Mouse (Mus musculus): ENCODE results near the gene Zfr2. TPM values are rescaled to one million over a fixed set of nuclear protein-coding genes. Genes with fewer than 3 reads are reported as not detected.

Zfr2 gene
- polyA plus RNA-seq, 1 experiment from 2014 or later: 25.1 TPM

DNA sequence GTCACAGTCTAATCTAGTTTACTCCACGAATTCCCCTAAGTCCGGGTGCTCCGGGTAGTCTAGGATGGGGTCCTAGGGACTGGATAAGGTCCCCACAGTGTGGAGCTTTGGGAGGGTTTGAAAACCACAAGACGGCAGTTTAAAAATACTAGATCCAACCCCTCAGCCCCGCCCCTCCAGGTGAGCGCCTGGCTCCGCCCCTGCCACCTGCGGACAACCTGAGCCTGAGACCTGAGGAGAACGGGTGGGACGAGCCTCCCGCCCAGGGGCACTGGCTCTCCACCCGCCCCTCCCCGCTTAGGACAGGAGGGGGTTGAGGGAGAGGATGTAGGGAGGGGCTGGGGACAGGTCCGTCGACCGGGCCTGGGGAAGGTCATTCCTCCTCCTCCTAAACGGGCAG lies 51.8 kb downstream of the Zfr2 start:
- 13% methylated on average over 17 of the region's 17 CpGs for WGBS
- Histone ChIP-seq H3K27me3 (ENCODE audit: control insufficient read depth, insufficient read depth, low read length) (peaks cover 3% of the 10 kb centered on the region), H3K4me2 (ENCODE audit: low read depth, low read length) (no peak overlapping the region), H3K4me3 (ENCODE audit: low read depth, low read length) (no peak overlapping the region), H3K9me3 (ENCODE audit: control insufficient read depth, low read length) (no peaks in the 10 kb centered on the region), H3K27ac (ENCODE audit: low read depth, low read length) (no peak overlapping the region), H3K36me3 (ENCODE audit: control insufficient read depth, insufficient read depth, low read length) (no peaks in the 10 kb centered on the region), H3K4me1 (ENCODE audit: control insufficient read depth, insufficient read depth, low read length) (0 out of 2 replicates have a peak, but pooled peaks cover 3% of the 10 kb centered on the region), H3K9ac (replicated peaks; ENCODE audit: low read depth, low read length) (no peak overlapping the region)
- no peak for ATAC-seq (ENCODE audit: low read depth)

DNA sequence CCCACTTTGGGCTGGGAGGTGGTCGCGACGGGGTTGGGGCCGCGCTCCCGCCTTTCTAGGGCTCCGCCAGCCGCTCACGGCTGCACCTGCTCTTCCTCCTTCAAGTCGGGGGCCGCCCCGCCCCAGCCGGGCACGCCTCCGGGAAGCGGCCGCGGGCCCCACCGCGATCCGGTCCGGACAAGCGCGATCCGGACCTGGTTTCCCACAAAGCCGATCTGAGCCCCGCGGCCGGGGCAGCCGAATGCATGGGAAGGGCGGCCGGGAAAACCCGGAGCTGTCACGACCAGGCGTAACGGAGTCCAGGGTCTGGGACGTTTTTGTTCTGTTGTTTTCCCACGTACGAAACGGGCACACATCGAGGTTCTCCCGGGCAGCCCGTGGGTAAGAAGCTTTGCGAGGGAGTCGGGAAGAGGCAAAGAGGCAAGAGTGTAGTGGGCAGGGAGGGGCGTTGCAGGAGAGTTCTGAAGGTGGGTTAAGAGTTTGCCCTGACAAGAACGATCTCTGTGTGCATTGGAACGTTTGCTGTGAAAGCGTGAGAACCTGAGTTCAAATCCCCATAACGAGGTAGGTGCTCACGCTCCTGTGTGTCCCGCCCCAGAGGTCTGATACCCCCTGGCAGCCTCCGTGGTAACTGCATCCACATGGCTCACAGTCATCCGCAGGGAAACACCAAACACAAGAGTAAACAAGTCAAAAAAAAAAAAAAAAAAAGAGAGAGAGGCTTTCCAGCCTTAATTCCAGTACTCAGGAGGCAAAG lies 52.9 kb downstream of the Zfr2 start:
- no peak overlapping the region for H3K27ac ChIP-seq (ENCODE audit: low read depth, low read length)
- peak; percentile 72 for ATAC-seq (ENCODE audit: low read depth)
- no peaks in the 10 kb centered on the region for H3K9me3 ChIP-seq (ENCODE audit: control insufficient read depth, low read length)
- H3K4me2 ChIP-seq (ENCODE audit: low read depth, low read length): peak overlapping the region; percentile 71
- peak overlapping the region; percentile 39 for H3K4me3 ChIP-seq (ENCODE audit: low read depth, low read length)
- no peaks in the 10 kb centered on the region for H3K36me3 ChIP-seq (ENCODE audit: control insufficient read depth, insufficient read depth, low read length)
- 2% methylated on average over 54 of the region's 54 CpGs for WGBS
- peaks cover 3% of the 10 kb centered on the region for H3K27me3 ChIP-seq (ENCODE audit: control insufficient read depth, insufficient read depth, low read length)
- H3K4me1 ChIP-seq (ENCODE audit: control insufficient read depth, insufficient read depth, low read length): peaks cover 4% of the 10 kb centered on the region; the same call in 1 of the 2 replicates
- peak overlapping the region; percentile 50 for H3K9ac ChIP-seq (replicated peaks; ENCODE audit: low read depth, low read length)

DNA sequence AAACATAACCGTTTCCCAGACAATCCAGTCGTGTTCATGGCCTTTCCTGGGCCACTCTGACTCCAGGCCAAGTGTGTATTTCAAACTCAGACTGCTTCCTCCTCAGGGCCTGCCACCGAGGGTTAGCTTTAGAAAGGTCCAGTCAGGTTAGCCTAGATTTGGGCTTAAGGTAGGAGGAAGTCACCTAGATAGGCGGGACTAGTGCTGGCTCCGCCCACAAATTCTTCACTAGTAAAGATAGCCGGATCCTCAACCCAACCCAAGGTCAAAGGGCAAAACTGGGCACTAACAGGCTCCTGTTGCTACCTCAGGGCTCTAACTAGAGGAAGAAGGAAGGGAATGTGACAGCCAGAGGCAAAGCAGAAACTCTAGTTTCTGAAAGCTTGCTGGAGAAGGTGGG lies 53.6 kb downstream of the Zfr2 start:
- Histone ChIP-seq H3K27ac (ENCODE audit: low read depth, low read length) (no peak overlapping the region), H3K36me3 (ENCODE audit: control insufficient read depth, insufficient read depth, low read length) (no peaks in the 10 kb centered on the region), H3K9me3 (ENCODE audit: control insufficient read depth, low read length) (no peaks in the 10 kb centered on the region), H3K9ac (replicated peaks; ENCODE audit: low read depth, low read length) (no peak overlapping the region), H3K27me3 (ENCODE audit: control insufficient read depth, insufficient read depth, low read length) (peaks cover 3% of the 10 kb centered on the region), H3K4me2 (ENCODE audit: low read depth, low read length) (no peak overlapping the region), H3K4me3 (ENCODE audit: low read depth, low read length) (no peak overlapping the region), H3K4me1 (ENCODE audit: control insufficient read depth, insufficient read depth, low read length) (peaks cover 6% of the 10 kb centered on the region; the same call in 1 of the 2 replicates)
- WGBS: 55% methylated on average over 6 of the region's 6 CpGs
- no peak for ATAC-seq (ENCODE audit: low read depth)

GRCm38 (mm10) chr10:81287513-81288157 lies 54.7 kb downstream of the Zfr2 start:
- H3K9ac ChIP-seq (replicated peaks; ENCODE audit: low read depth, low read length): no peak overlapping the region
- no peaks in the 10 kb centered on the region for H3K36me3 ChIP-seq (ENCODE audit: control insufficient read depth, insufficient read depth, low read length)
- peaks cover 3% of the 10 kb centered on the region for H3K27me3 ChIP-seq (ENCODE audit: control insufficient read depth, insufficient read depth, low read length)
- peaks cover 6% of the 10 kb centered on the region; the same call in 1 of the 2 replicates for H3K4me1 ChIP-seq (ENCODE audit: control insufficient read depth, insufficient read depth, low read length)
- ATAC-seq (ENCODE audit: low read depth): no peak
- H3K4me2 ChIP-seq (ENCODE audit: low read depth, low read length): no peak overlapping the region
- H3K27ac ChIP-seq (ENCODE audit: low read depth, low read length): no peak overlapping the region
- no peak overlapping the region for H3K4me3 ChIP-seq (ENCODE audit: low read depth, low read length)
- no peaks in the 10 kb centered on the region for H3K9me3 ChIP-seq (ENCODE audit: control insufficient read depth, low read length)
- WGBS: 60% methylated on average over 8 of the region's 8 CpGs

GRCm38 (mm10) chr10:81288601-81289000 lies 55.6 kb downstream of the Zfr2 start:
- Histone ChIP-seq H3K4me2 (ENCODE audit: low read depth, low read length) (no peak overlapping the region), H3K27ac (ENCODE audit: low read depth, low read length) (no peak overlapping the region), H3K9ac (replicated peaks; ENCODE audit: low read depth, low read length) (no peak overlapping the region), H3K4me1 (ENCODE audit: control insufficient read depth, insufficient read depth, low read length) (peaks cover 6% of the 10 kb centered on the region; the same call in 1 of the 2 replicates), H3K36me3 (ENCODE audit: control insufficient read depth, insufficient read depth, low read length) (no peaks in the 10 kb centered on the region), H3K9me3 (ENCODE audit: control insufficient read depth, low read length) (no peaks in the 10 kb centered on the region), H3K4me3 (ENCODE audit: low read depth, low read length) (no peak overlapping the region), H3K27me3 (ENCODE audit: control insufficient read depth, insufficient read depth, low read length) (no peaks in the 10 kb centered on the region; the same call in 1 of the 2 replicates)
- WGBS: 32% methylated on average over 6 of the region's 6 CpGs
- no peak for ATAC-seq (ENCODE audit: low read depth)

DNA sequence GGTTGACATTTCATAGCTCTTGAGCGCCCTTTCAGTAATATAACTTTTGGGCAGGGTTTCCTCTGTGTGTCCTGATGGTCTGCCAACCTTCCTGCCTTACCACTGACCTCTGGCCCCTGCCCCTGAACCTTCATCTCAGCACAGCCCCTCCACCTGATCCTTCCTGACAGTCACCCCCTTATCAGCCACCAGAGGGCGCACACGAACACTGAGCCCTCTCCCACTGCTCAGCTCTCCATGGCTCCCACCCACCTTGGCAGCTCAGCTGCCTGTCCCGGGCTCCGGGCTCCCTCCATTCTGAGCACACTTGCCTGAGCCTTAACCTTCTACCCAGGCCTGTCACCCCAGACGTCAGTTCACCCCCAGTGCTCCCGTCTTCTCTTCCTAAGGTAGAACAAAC lies 56.3 kb downstream of the Zfr2 start:
- no peaks in the 10 kb centered on the region; the same call in 1 of the 2 replicates for H3K27me3 ChIP-seq (ENCODE audit: control insufficient read depth, insufficient read depth, low read length)
- peak; percentile 1; the same call in 1 of the 2 replicates for ATAC-seq (ENCODE audit: low read depth)
- no peaks in the 10 kb centered on the region for H3K9me3 ChIP-seq (ENCODE audit: control insufficient read depth, low read length)
- WGBS: 4% methylated on average over 7 of the region's 7 CpGs
- no peak overlapping the region for H3K4me2 ChIP-seq (ENCODE audit: low read depth, low read length)
- H3K4me3 ChIP-seq (ENCODE audit: low read depth, low read length): no peak overlapping the region
- no peak overlapping the region for H3K9ac ChIP-seq (replicated peaks; ENCODE audit: low read depth, low read length)
- H3K4me1 ChIP-seq (ENCODE audit: control insufficient read depth, insufficient read depth, low read length): peaks cover 13% of the 10 kb centered on the region
- H3K27ac ChIP-seq (ENCODE audit: low read depth, low read length): no peak overlapping the region
- H3K36me3 ChIP-seq (ENCODE audit: control insufficient read depth, insufficient read depth, low read length): no peaks in the 10 kb centered on the region

DNA sequence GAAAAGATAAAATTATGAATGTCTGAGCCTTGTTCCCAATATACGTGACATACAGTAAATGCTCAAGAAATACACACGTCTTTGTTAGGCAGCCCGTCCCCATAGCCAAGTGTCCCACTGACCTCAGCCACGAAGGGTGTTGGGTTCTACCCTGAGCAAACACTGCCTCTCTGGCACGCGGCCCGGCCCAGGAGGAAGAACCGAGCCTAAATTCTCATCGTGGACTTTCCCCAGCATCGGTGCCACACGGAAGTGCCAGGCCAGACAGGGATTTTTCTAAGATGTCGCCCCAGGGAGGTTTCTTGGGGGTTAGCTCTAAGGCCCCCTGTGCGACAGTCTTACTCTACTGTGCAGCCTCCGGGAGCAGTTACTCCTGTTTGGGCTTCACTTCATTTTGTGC lies 56.9 kb downstream of the Zfr2 start:
- ATAC-seq (ENCODE audit: low read depth): no peak
- Histone ChIP-seq H3K27ac (ENCODE audit: low read depth, low read length) (no peak overlapping the region), H3K27me3 (ENCODE audit: control insufficient read depth, insufficient read depth, low read length) (no peaks in the 10 kb centered on the region; the same call in 1 of the 2 replicates), H3K9ac (replicated peaks; ENCODE audit: low read depth, low read length) (no peak overlapping the region), H3K4me1 (ENCODE audit: control insufficient read depth, insufficient read depth, low read length) (peaks cover 18% of the 10 kb centered on the region), H3K4me2 (ENCODE audit: low read depth, low read length) (no peak overlapping the region), H3K9me3 (ENCODE audit: control insufficient read depth, low read length) (no peaks in the 10 kb centered on the region), H3K4me3 (ENCODE audit: low read depth, low read length) (no peak overlapping the region), H3K36me3 (ENCODE audit: control insufficient read depth, insufficient read depth, low read length) (no peaks in the 10 kb centered on the region)
- WGBS: 61% methylated on average over 14 of the region's 14 CpGs

DNA sequence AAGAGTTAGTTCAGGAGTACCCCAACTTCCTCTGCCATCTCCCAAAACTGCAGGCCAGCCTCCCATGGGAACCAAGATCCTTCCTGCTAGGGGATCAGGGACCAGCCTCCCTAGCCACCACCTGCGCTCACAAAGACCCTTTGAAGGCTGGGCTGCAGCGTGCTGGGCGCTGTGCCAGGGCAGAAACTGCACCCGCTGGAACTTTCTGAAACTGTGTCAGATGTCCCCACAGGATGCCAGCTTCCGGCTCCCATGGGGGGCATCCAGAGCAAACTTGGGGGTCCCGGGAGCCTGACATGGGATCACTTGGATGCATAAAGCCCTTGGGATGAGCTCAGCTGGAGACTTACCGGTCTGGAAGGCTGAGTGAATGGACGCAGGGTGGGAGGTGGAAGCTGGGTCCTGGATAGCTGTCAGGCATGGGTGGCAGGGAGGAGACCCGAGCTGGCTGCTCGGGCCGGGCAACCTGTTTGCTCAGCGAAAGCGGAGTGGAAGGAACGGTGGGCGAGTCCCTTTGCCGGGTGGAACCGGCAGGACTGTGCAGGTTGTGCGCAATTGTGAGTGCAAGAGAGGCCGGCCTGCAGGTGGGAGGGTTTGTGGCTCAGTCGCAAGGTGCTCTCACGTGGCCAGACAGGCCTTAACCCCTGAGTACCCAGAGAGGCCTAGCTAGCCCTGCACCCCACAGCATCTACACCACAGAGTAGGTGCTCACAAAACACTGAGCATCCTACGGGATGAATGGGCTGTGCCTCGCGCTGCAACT lies 57.9 kb downstream of the Zfr2 start:
- no peak overlapping the region for H3K9ac ChIP-seq (replicated peaks; ENCODE audit: low read depth, low read length)
- no peak overlapping the region for H3K27ac ChIP-seq (ENCODE audit: low read depth, low read length)
- H3K4me2 ChIP-seq (ENCODE audit: low read depth, low read length): no peak overlapping the region

More for the DNA sequence above, 57.9 kb downstream of the Zfr2 start:
- Histone ChIP-seq H3K4me3 (ENCODE audit: low read depth, low read length) (no peak overlapping the region), H3K4me1 (ENCODE audit: control insufficient read depth, insufficient read depth, low read length) (peaks cover 20% of the 10 kb centered on the region), H3K27me3 (ENCODE audit: control insufficient read depth, insufficient read depth, low read length) (no peaks in the 10 kb centered on the region; the same call in 1 of the 2 replicates), H3K36me3 (ENCODE audit: control insufficient read depth, insufficient read depth, low read length) (no peaks in the 10 kb centered on the region), H3K9me3 (ENCODE audit: control insufficient read depth, low read length) (no peaks in the 10 kb centered on the region)
- no peak for ATAC-seq (ENCODE audit: low read depth)
- 13% methylated on average over 24 of the region's 24 CpGs for WGBS
